Mouse (Mus musculus) heart, postnatal 0 days (tissue): ENCODE data around the gene Csnk2a2.

Source experiments
- CTCF ChIP-seq: IDR thresholded peaks from 2 replicates; pipeline ENCODE4 v1.5.1; 2016; ENCODE audit warnings: antibody characterized with exemption, control low read depth, low read depth
- EP300 ChIP-seq: IDR thresholded peaks from 2 replicates; pipeline ENCODE4 v1.6.1; 2016; ENCODE audit warnings: antibody characterized with exemption, low read depth

DNA sequence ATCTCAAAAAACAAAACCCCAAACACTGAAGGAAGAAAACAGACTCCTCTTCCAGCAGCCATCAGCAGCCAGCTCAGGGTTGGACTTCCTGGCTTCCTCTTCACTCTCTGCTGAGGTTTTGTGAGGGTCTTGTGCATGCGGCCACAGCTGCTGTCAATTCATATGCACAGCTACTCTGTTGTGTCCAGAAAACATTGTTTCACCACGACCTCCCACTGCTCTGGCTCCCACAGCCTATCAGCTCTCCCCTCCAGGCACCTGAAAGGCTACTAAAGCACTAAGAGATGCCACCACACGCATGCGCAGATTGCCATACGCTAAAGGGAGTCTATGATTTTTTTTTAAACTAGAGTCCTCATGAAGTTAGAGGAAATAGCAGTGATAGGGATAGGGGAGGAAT is 15.0 kb upstream of the Csnk2a2 start:
- TF ChIP-seq CTCF (no peak), EP300 (no peak)
